Mouse (Mus musculus) embryo, embryonic 11.5 days (tissue): ENCODE measurements around the gene Agpat4.

Experiments
- DNase-seq: peaks from one replicate; pipeline ENCODE4 v3.0.0-alpha.2; 2012; ENCODE audit warnings: low read depth, low spot score

The Agpat4 gene

GRCm38 (mm10) chr17:12160984-12161764 lies 42.7 kb downstream of the Agpat4 start:
- DNase-seq = no peak

GRCm38 (mm10) chr17:12161877-12162276 lies 43.4 kb downstream of the Agpat4 start:
- DNase-seq = no peak

- no peak for DNase-seq
Observed at GRCm38 (mm10) chr17:12162824-12163223, 44.3 kb downstream of the Agpat4 start.

GRCm38 (mm10) chr17:12163403-12163802 lies 44.9 kb downstream of the Agpat4 start:
- peak; percentile 32 for DNase-seq

- DNase-seq = no peak
Observed at GRCm38 (mm10) chr17:12163903-12164302, 45.4 kb downstream of the Agpat4 start.

GRCm38 (mm10) chr17:12164507-12164906 lies 46.0 kb downstream of the Agpat4 start:
- DNase-seq = no peak

GRCm38 (mm10) chr17:12165009-12165695 lies 46.6 kb downstream of the Agpat4 start:
- no peak for DNase-seq

GRCm38 (mm10) chr17:12165701-12166100 lies 47.2 kb downstream of the Agpat4 start:
- no peak for DNase-seq

- no peak for DNase-seq
Observed at GRCm38 (mm10) chr17:12168536-12168935, 50.0 kb downstream of the Agpat4 start.

- DNase-seq = no peak
Observed at GRCm38 (mm10) chr17:12169326-12169836, 50.9 kb downstream of the Agpat4 start.

- DNase-seq = no peak
Observed at GRCm38 (mm10) chr17:12170791-12171497, 52.4 kb downstream of the Agpat4 start.

- DNase-seq = no peak
Observed at GRCm38 (mm10) chr17:12171666-12172065, 53.2 kb downstream of the Agpat4 start.

- no peak for DNase-seq
Observed at GRCm38 (mm10) chr17:12174221-12174620, 55.7 kb downstream of the Agpat4 start.

GRCm38 (mm10) chr17:12174896-12175295 lies 56.4 kb downstream of the Agpat4 start:
- DNase-seq = no peak

GRCm38 (mm10) chr17:12175626-12176025 lies 57.1 kb downstream of the Agpat4 start:
- DNase-seq = no peak

- no peak for DNase-seq
Observed at GRCm38 (mm10) chr17:12179339-12179738, 60.8 kb downstream of the Agpat4 start.

- no peak for DNase-seq
Observed at GRCm38 (mm10) chr17:12179766-12180165, 61.3 kb downstream of the Agpat4 start.

- no peak for DNase-seq
Observed at GRCm38 (mm10) chr17:12182702-12183485, 64.4 kb downstream of the Agpat4 start.

- DNase-seq = no peak
Observed at GRCm38 (mm10) chr17:12184283-12184682, 65.8 kb downstream of the Agpat4 start.

- DNase-seq = no peak
Observed at GRCm38 (mm10) chr17:12185855-12186254, 67.4 kb downstream of the Agpat4 start.

GRCm38 (mm10) chr17:12186341-12186740 lies 67.8 kb downstream of the Agpat4 start:
- DNase-seq = no peak
